Mouse (Mus musculus) midbrain, embryonic 12.5 days (tissue): Measurements from ENCODE around the gene Dglucy. TPM values are rescaled to one million over a fixed set of nuclear protein-coding genes. Genes with fewer than 3 reads are reported as not detected.

Experiments
- ATAC-seq: fragments of 200-750 bp; cut with Nextera tagmentation; 2 replicates; pipeline ENCODE4 v1.8.0; 2017; ENCODE audit warnings: low read depth, moderate TSS enrichment, moderate library complexity; ENCODE audit not compliant: low FRiP score
- H3K27ac ChIP-seq: fragments of 300-500 bp; sonication (generic); replicated peaks from 2 replicates; pipeline ENCODE4 v1.5.1; 2016; ENCODE audit warnings: mild to moderate bottlenecking
- H3K27me3 ChIP-seq: fragments of 300-500 bp; sonication (generic); 2 replicates; pipeline ENCODE4 v1.6.1; 2016; ENCODE audit warnings: mild to moderate bottlenecking
- H3K36me3 ChIP-seq: fragments of 300-500 bp; sonication (generic); 2 replicates; pipeline ENCODE4 v1.6.1; 2016
- H3K4me1 ChIP-seq: fragments of 300-500 bp; sonication (generic); 2 replicates; pipeline ENCODE4 v1.6.1; 2016
- H3K4me2 ChIP-seq: fragments of 300-500 bp; sonication (generic); replicated peaks from 2 replicates; pipeline ENCODE4 v1.6.1; 2016; ENCODE audit warnings: mild to moderate bottlenecking, moderate library complexity
- H3K4me3 ChIP-seq: fragments of 300-500 bp; sonication (generic); 2 replicates; pipeline ENCODE4 v1.5.1; 2016; ENCODE audit warnings: mild to moderate bottlenecking
- H3K9ac ChIP-seq: fragments of 300-500 bp; sonication (generic); replicated peaks from 2 replicates; pipeline ENCODE4 v1.6.1; 2016; ENCODE audit warnings: mild to moderate bottlenecking, moderate library complexity
- H3K9me3 ChIP-seq: fragments of 300-500 bp; sonication (generic); 2 replicates; pipeline ENCODE4 v1.6.1; 2016; ENCODE audit warnings: mild to moderate bottlenecking
- WGBS: fragments of 180-500 bp; shearing (Covaris S2); methylation state at CpG from one replicate; pipeline ENCODE4 v1.1.7; 2016; 5-methylcytosine and 5-hydroxymethylcytosine counted together
- polyA plus RNA-seq: library from polyadenylated mRNA; unstranded; fragments of >200 nt; fragmentation: Nextera tagmentation; extraction: Ambion mirVana; gene quantifications from 2 replicates; pipeline ENCODE4 v1.2.1, GENCODE M21; 2016

Gene Dglucy
- polyA plus RNA-seq, 1 experiment from 2014 or later = 0.80 TPM

- 72% methylated on average over 13 of the region's 13 CpGs for WGBS
- no peak for ATAC-seq
- no peak overlapping the region for H3K9ac ChIP-seq
- H3K27me3 ChIP-seq = no peaks in the 10 kb centered on the region
- H3K36me3 ChIP-seq = no peaks in the 10 kb centered on the region
- H3K27ac ChIP-seq = no peak overlapping the region
- no peak overlapping the region for H3K4me2 ChIP-seq
- H3K9me3 ChIP-seq = no peaks in the 10 kb centered on the region
- peaks cover 7% of the 10 kb centered on the region; the same call in 1 of the 2 replicates for H3K4me1 ChIP-seq
- H3K4me3 ChIP-seq = no peak overlapping the region
Measured at GRCm38 (mm10) chr12:100764329-100765018, 14.4 kb upstream of the Dglucy start.

GRCm38 (mm10) chr12:100769871-100770270 lies 9.0 kb upstream of the Dglucy start:
- H3K9ac ChIP-seq = no peak overlapping the region
- no peak overlapping the region for H3K4me3 ChIP-seq
- no peaks in the 10 kb centered on the region for H3K36me3 ChIP-seq
- no peak for ATAC-seq
- H3K4me2 ChIP-seq = no peak overlapping the region
- WGBS = 90% methylated on average over 6 of the region's 6 CpGs
- H3K27me3 ChIP-seq = no peaks in the 10 kb centered on the region
- H3K27ac ChIP-seq = no peak overlapping the region
- H3K9me3 ChIP-seq = no peaks in the 10 kb centered on the region
- no peaks in the 10 kb centered on the region for H3K4me1 ChIP-seq

GRCm38 (mm10) chr12:100770765-100771164 lies 8.1 kb upstream of the Dglucy start:
- no peak overlapping the region for H3K27ac ChIP-seq
- H3K4me1 ChIP-seq = no peaks in the 10 kb centered on the region
- no peaks in the 10 kb centered on the region for H3K9me3 ChIP-seq
- H3K27me3 ChIP-seq = no peaks in the 10 kb centered on the region
- no peak overlapping the region for H3K9ac ChIP-seq
- H3K4me3 ChIP-seq = no peak overlapping the region
- no peak overlapping the region for H3K4me2 ChIP-seq
- H3K36me3 ChIP-seq = no peaks in the 10 kb centered on the region
- 89% methylated on average over 3 of the region's 3 CpGs for WGBS
- no peak for ATAC-seq

- Histone ChIP-seq H3K36me3 (no peaks in the 10 kb centered on the region), H3K9ac (no peak overlapping the region), H3K27me3 (no peaks in the 10 kb centered on the region), H3K4me2 (no peak overlapping the region), H3K27ac (no peak overlapping the region), H3K9me3 (no peaks in the 10 kb centered on the region), H3K4me1 (no peaks in the 10 kb centered on the region), H3K4me3 (no peak overlapping the region)
- no peak for ATAC-seq
- 56% methylated on average over 7 of the region's 7 CpGs for WGBS
Measured at GRCm38 (mm10) chr12:100772230-100772984, 6.5 kb upstream of the Dglucy start.

- Histone ChIP-seq H3K27ac (no peak overlapping the region), H3K4me1 (peaks cover 8% of the 10 kb centered on the region), H3K4me2 (no peak overlapping the region), H3K4me3 (no peak overlapping the region), H3K9me3 (no peaks in the 10 kb centered on the region), H3K9ac (no peak overlapping the region), H3K36me3 (no peaks in the 10 kb centered on the region), H3K27me3 (no peaks in the 10 kb centered on the region)
- WGBS = 86% methylated on average over 7 of the region's 7 CpGs
- ATAC-seq = no peak
Measured at GRCm38 (mm10) chr12:100774756-100775155, 4.1 kb upstream of the Dglucy start.

GRCm38 (mm10) chr12:100775291-100775690 lies 3.6 kb upstream of the Dglucy start:
- Histone ChIP-seq H3K27me3 (no peaks in the 10 kb centered on the region), H3K4me1 (peaks cover 8% of the 10 kb centered on the region), H3K9me3 (no peaks in the 10 kb centered on the region), H3K4me2 (no peak overlapping the region), H3K9ac (no peak overlapping the region), H3K4me3 (no peak overlapping the region), H3K27ac (no peak overlapping the region), H3K36me3 (no peaks in the 10 kb centered on the region)
- no peak for ATAC-seq

- no peak overlapping the region for H3K4me2 ChIP-seq
- no peak for ATAC-seq
Measured at GRCm38 (mm10) chr12:100775911-100776581, 2.8 kb upstream of the Dglucy start.

GRCm38 (mm10) chr12:100776991-100777390 lies 1.9 kb upstream of the Dglucy start:
- WGBS = 91% methylated on average over 6 of the region's 6 CpGs
- no peak for ATAC-seq
- no peak overlapping the region for H3K4me2 ChIP-seq
- H3K9me3 ChIP-seq = no peaks in the 10 kb centered on the region
- no peaks in the 10 kb centered on the region for H3K36me3 ChIP-seq
- H3K27me3 ChIP-seq = no peaks in the 10 kb centered on the region
- H3K4me1 ChIP-seq = peaks cover 8% of the 10 kb centered on the region
- H3K27ac ChIP-seq = no peak overlapping the region
- H3K9ac ChIP-seq = no peak overlapping the region
- H3K4me3 ChIP-seq = no peak overlapping the region

More at GRCm38 (mm10) chr12:100775911-100776581, 2.8 kb upstream of the Dglucy start:
- no peaks in the 10 kb centered on the region for H3K27me3 ChIP-seq
- no peak overlapping the region for H3K27ac ChIP-seq
- no peak overlapping the region for H3K9ac ChIP-seq
- no peak overlapping the region for H3K4me3 ChIP-seq
- no peaks in the 10 kb centered on the region for H3K36me3 ChIP-seq
- H3K4me1 ChIP-seq = peaks cover 8% of the 10 kb centered on the region
- WGBS = 88% methylated on average over 8 of the region's 8 CpGs
- no peaks in the 10 kb centered on the region for H3K9me3 ChIP-seq

- WGBS = 88% methylated on average over 10 of the region's 10 CpGs
- Histone ChIP-seq H3K9ac (no peak overlapping the region), H3K4me3 (no peak overlapping the region), H3K4me2 (no peak overlapping the region), H3K4me1 (peaks cover 8% of the 10 kb centered on the region), H3K36me3 (no peaks in the 10 kb centered on the region), H3K27me3 (no peaks in the 10 kb centered on the region), H3K27ac (peak overlapping the region; percentile 72; the same call in 1 of the 2 replicates), H3K9me3 (no peaks in the 10 kb centered on the region)
- ATAC-seq = no peak
Measured at GRCm38 (mm10) chr12:100778276-100778933, 452 bp upstream of the Dglucy start.

- no peak overlapping the region for H3K4me2 ChIP-seq
- H3K27me3 ChIP-seq = no peaks in the 10 kb centered on the region
- 96% methylated on average over 10 of the region's 10 CpGs for WGBS
- no peak overlapping the region for H3K9ac ChIP-seq
- H3K4me3 ChIP-seq = no peak overlapping the region
- ATAC-seq = no peak
- H3K27ac ChIP-seq = no peak overlapping the region
- H3K4me1 ChIP-seq = peaks cover 8% of the 10 kb centered on the region
- no peaks in the 10 kb centered on the region for H3K9me3 ChIP-seq
- H3K36me3 ChIP-seq = no peaks in the 10 kb centered on the region
Measured at GRCm38 (mm10) chr12:100780416-100780815, 1.6 kb downstream of the Dglucy start.

- no peaks in the 10 kb centered on the region for H3K27me3 ChIP-seq
- no peak overlapping the region for H3K4me3 ChIP-seq
- H3K4me1 ChIP-seq = peaks cover 8% of the 10 kb centered on the region
- ATAC-seq = no peak
- WGBS = 90% methylated on average over 13 of the region's 13 CpGs
- no peak overlapping the region for H3K9ac ChIP-seq
- no peak overlapping the region for H3K27ac ChIP-seq
- no peaks in the 10 kb centered on the region for H3K36me3 ChIP-seq
- H3K9me3 ChIP-seq = no peaks in the 10 kb centered on the region
- no peak overlapping the region for H3K4me2 ChIP-seq
Measured at GRCm38 (mm10) chr12:100781428-100782120, 2.7 kb downstream of the Dglucy start.
